Mouse (Mus musculus): ENCODE measurements at regions not wholly inside any gene's neighbourhood (a gene's known extent, or its start where the extent isn't known, plus 50 kb on each side); places are given as distances from the start of the nearest gene placed in this dataset.

DNA sequence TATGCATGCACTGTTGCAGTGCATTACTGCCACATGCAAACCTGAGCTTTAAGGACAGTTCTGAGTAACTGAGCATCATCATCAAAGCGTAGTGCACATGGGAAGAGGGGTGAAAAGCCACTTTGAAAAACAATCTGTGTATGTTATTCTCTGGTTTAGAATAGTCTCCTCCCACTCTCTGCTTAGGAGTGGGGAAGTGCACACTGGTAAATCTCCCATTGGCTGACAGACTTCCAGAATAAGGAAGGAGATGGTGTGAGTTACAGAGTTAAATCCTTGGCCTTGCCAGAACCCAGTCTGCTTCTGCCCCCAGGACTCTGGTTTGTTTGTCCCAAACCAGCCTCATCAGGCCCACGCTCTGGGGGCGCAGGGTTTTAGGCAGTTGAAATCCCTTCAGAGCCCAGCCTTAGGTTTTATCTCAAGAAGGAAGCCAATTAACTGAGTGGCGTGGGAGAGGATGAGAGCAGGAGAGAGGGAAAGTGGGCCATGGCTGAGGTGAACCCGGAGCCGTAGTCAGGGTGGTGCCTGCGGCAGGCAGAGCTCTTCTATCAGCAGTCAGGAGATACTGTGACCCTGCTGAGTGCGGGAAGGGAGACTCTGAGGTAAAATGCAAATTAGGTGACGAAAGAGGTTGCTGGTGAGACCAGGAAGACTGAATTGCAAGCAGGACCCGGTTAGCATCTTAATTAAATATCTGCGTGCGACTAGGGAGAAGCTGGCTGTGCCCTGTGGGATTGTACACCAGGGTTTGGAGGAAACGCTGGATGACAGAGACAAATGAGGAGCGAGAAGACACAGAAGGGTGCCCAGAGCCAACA is 166.0 kb downstream of the Setd4 start:
- no peak for TF ChIP-seq POLR2A (IDR thresholded peaks at IDR 0.05; ENCODE audit: low read depth, low read length)
- no peak for TF ChIP-seq CTCF (IDR thresholded peaks at IDR 0.05; ENCODE audit: borderline replicate concordance, insufficient read depth, low read length)

Data from embryonic fibroblast, embryonic 13.5 days (primary cell).